Mouse (Mus musculus) thymus, postnatal 0 days (tissue): ENCODE measurements around the gene Sox6. TPM values are rescaled to one million over a fixed set of nuclear protein-coding genes. Genes with fewer than 3 reads are reported as not detected.

Experiments
- DNase-seq: peaks from one replicate; pipeline ENCODE4 v3.0.0-alpha.2; 2015; ENCODE audit warnings: low spot score
- polyA plus RNA-seq: library from polyadenylated mRNA; unstranded; fragments of >200 nt; fragmentation: Nextera tagmentation; extraction: Ambion mirVana; gene quantifications from 2 replicates; pipeline ENCODE4 v1.2.1, GENCODE M21; 2015

Sox6 gene
- polyA plus RNA-seq, 1 experiment from 2014 or later = 1.2 TPM

DNA sequence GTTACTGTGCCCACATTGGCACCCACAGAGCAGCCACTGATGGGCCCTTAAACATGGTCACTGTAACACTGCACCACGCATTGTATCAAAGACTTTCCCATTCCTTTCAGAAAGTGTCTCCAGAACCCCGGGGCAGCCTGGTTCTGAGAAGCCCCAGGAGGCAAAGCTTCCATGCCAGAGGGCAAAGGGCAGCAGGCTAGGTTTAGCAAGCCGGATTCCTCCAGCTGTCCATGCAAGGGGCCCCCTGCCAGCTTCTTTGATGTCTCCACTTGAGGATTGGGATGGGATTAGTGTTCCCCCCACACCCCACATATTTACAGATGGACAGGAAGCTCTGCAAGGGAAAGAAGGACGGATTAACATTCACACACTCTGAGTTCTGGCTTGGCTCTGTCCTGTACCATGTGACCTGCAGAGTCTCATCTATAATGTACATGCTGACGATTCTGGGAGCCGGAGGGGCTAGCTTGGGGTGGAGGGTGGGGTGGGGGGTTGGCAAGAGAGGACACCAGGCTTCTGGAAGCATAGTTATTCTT is 592.0 kb downstream of the Sox6 start:
- no peak for DNase-seq

- DNase-seq = no peak
These were observed 612.2 kb downstream of the Sox6 start for GRCm38 (mm10) chr7:115426161-115426982.

GRCm38 (mm10) chr7:115422828-115423227 is 615.8 kb downstream of the Sox6 start:
- DNase-seq = no peak

DNA sequence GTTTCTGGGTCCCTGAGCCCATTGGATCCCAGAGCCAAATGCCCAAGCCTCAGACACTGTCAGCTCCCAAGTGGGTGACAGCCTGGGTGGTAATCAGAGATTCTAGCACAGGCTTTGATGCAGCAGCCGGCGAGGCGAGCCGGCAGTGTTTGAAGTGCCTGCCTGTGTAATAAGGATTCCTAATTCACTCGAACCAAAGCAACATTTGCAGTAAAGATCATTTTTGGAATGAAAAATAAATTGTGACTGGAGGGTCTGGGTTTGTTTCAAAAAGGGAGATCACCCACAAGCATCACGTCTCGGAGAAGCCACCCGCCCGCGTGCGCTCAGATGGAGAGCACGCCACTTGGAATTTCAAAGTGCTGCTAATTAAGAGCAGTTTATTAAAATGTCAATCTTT is 617.6 kb downstream of the Sox6 start:
- DNase-seq = no peak

Other genes with a start within 250 kb of the Sox6 start
- 259 and 274 TPM in 2 replicates for gene 1110004F10Rik, start 601 bp upstream of the Sox6 start, polyA plus RNA-seq
- gene Gm4353, start 45.8 kb upstream of the Sox6 start, polyA plus RNA-seq = 1.2 and 1.3 TPM in 2 replicates